Mouse (Mus musculus) neutrophil, adult 5-6 weeks (primary cell): ENCODE measurements around the gene Jade1. TPM values are rescaled to one million over a fixed set of nuclear protein-coding genes. Genes with fewer than 3 reads are reported as not detected.

Source experiments
- ATAC-seq: fragments of 151-379, 151-347 bp; 2 replicates; pipeline ENCODE4 v1.8.0; 2017; ENCODE audit warnings: mild to moderate bottlenecking, moderate TSS enrichment; ENCODE audit not compliant: insufficient number of reproducible peaks, poor library complexity, low FRiP score, severe bottlenecking; ENCODE audit errors: extremely low read depth
- total RNA-seq: library from RNA; stranded (forward); fragments of 200-1000 nt; gene quantifications from 2 replicates; pipeline ENCODE4 v1.2.3, GENCODE M21; 2017

Gene Jade1
- total RNA-seq, result 29.7 and 30.3 TPM in 2 replicates

- no peak for ATAC-seq
These were observed at the start of gene Jade1 for GRCm38 (mm10) chr3:41555491-41556381. TSS of gene Jade1 (plus strand) at chr3:41555731.

- no peak for ATAC-seq
These were observed 46.1 kb upstream of the Jade1 start for GRCm38 (mm10) chr3:41509441-41509840.

GRCm38 (mm10) chr3:41510191-41510590 lies 45.3 kb upstream of the Jade1 start:
- no peak for ATAC-seq

GRCm38 (mm10) chr3:41510750-41511149 lies 44.8 kb upstream of the Jade1 start:
- no peak for ATAC-seq

GRCm38 (mm10) chr3:41514003-41514402 lies 41.5 kb upstream of the Jade1 start:
- ATAC-seq, result no peak

GRCm38 (mm10) chr3:41514683-41515305 lies 40.7 kb upstream of the Jade1 start:
- no peak for ATAC-seq

- no peak for ATAC-seq
These were observed 38.5 kb upstream of the Jade1 start for GRCm38 (mm10) chr3:41516961-41517518.

GRCm38 (mm10) chr3:41520925-41521324 lies 34.6 kb upstream of the Jade1 start:
- ATAC-seq, result no peak

- no peak for ATAC-seq
These were observed 33.8 kb upstream of the Jade1 start for GRCm38 (mm10) chr3:41521733-41522132.

GRCm38 (mm10) chr3:41522226-41523005 lies 33.1 kb upstream of the Jade1 start:
- ATAC-seq, result no peak

GRCm38 (mm10) chr3:41523006-41523375 lies 32.5 kb upstream of the Jade1 start:
- no peak for ATAC-seq

- ATAC-seq, result no peak
These were observed 32.1 kb upstream of the Jade1 start for GRCm38 (mm10) chr3:41523460-41523859.

- no peak for ATAC-seq
These were observed 27.1 kb upstream of the Jade1 start for GRCm38 (mm10) chr3:41528291-41528969.

GRCm38 (mm10) chr3:41530156-41530555 lies 25.4 kb upstream of the Jade1 start:
- no peak for ATAC-seq

GRCm38 (mm10) chr3:41531541-41531940 lies 24.0 kb upstream of the Jade1 start:
- no peak for ATAC-seq

- ATAC-seq, result no peak
These were observed 23.4 kb upstream of the Jade1 start for GRCm38 (mm10) chr3:41532109-41532508.

- ATAC-seq, result no peak
These were observed 21.9 kb upstream of the Jade1 start for GRCm38 (mm10) chr3:41533660-41534059.

- no peak for ATAC-seq
These were observed 17.6 kb upstream of the Jade1 start for GRCm38 (mm10) chr3:41537957-41538356.

- no peak for ATAC-seq
These were observed 14.2 kb upstream of the Jade1 start for GRCm38 (mm10) chr3:41541313-41541712.
